In the genomic region with DNA sequence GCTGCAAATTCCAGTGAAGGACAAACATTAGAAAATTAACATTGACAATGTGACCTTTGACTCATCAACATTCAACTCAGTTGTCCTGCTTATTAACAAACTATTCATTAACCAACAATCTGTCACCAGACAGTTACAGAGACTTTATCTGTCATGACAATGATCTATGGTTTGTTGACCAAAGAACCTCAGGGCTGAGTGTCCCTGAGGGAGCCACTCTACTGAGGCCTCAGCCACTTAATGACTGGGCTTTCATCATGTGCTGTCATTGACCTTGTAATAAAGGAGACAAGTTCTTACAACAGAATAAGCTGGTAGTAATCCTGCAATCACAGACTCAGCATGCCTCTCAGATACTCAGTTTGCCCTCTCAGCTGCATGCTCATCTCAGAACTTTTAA, we compare ENCODE assay signal across 12 mouse cellular contexts.
DNase-seq lines count a peak whose midpoint lies in the region; ATAC-seq lines count a peak whose summit lies in the region.
"Had no signal": no experiment of that assay in that cellular context is flagged by ENCODE, and none has a peak within 500 bp of the region (broad histone marks: within the 10 kb centered on the region; RNA-seq: fewer than 3 reads in every experiment).

No protein-coding gene starts in this region.

- H3K36me3 ChIP-seq in intestine, embryonic 14.5 days (ENCODE audit: control insufficient read depth, insufficient read depth, low read length): no peaks in the 10 kb centered on the region
- H3K36me3 ChIP-seq in neural tube, embryonic 11.5 days (ENCODE audit: control insufficient read depth, insufficient read depth, low read length): no peaks in the 10 kb centered on the region
- H3K36me3 ChIP-seq: embryonic facial prominence, embryonic 13.5 days had no signal

- DNase-seq in heart, adult 11 months: peak; percentile 35
- DNase-seq in heart, adult 8-10 months (ENCODE audit: low spot score): no peak
- DNase-seq in embryo, embryonic 11.5 days (ENCODE audit: low read depth, low spot score): peak; percentile 19
- DNase-seq in intestine, embryonic 14.5 days (ENCODE audit: low spot score): no peak
- DNase-seq in neural tube, embryonic 11.5 days (ENCODE audit: low spot score): peak; percentile 51
- no peak for DNase-seq in left cerebral cortex, adult 9 months (ENCODE audit: low spot score in 2 of 2)
- DNase-seq: gastrocnemius, postnatal 10 days; lung, adult 2 months; right cerebral cortex, postnatal 4 days had no signal

- H3K4me3 ChIP-seq in intestine, embryonic 14.5 days (ENCODE audit: low read depth, low read length): no peak overlapping the region
- no peak overlapping the region for H3K4me3 ChIP-seq in neural tube, embryonic 11.5 days (ENCODE audit: low read depth, low read length)
- H3K4me3 ChIP-seq: embryonic facial prominence, embryonic 13.5 days had no signal

- no peak overlapping the region for H3K4me2 ChIP-seq in intestine, embryonic 14.5 days (ENCODE audit: low read length)
- H3K4me2 ChIP-seq in neural tube, embryonic 11.5 days (ENCODE audit: low read depth): no peak overlapping the region
- H3K4me2 ChIP-seq: embryonic facial prominence, embryonic 13.5 days had no signal

- no peaks in the 10 kb centered on the region for H3K9me3 ChIP-seq in intestine, embryonic 14.5 days (ENCODE audit: control insufficient read depth, low read length)
- no peaks in the 10 kb centered on the region for H3K9me3 ChIP-seq in neural tube, embryonic 11.5 days (ENCODE audit: control insufficient read depth, low read length)
- H3K9me3 ChIP-seq: embryonic facial prominence, embryonic 13.5 days had no signal

- no peak overlapping the region for H3K27ac ChIP-seq in intestine, embryonic 14.5 days (ENCODE audit: low read depth)
- no peak overlapping the region for H3K27ac ChIP-seq in neural tube, embryonic 11.5 days (ENCODE audit: low read depth, low read length)
- H3K27ac ChIP-seq: embryonic facial prominence, embryonic 13.5 days had no signal

- peak; percentile 53; the same call in 1 of the 2 replicates for ATAC-seq in intestine, embryonic 14.5 days (replicated peaks; ENCODE audit: low FRiP score, low TSS enrichment, low read depth)
- peak; percentile 81 for ATAC-seq in neural tube, embryonic 11.5 days (ENCODE audit: insufficient read depth, low FRiP score, low TSS enrichment)
- ATAC-seq in CD4-positive, CD25-positive, alpha-beta regulatory T cell, adult 4 months: no peak
- no peak for ATAC-seq in monocyte, adult 5-6 weeks (replicated peaks; ENCODE audit: insufficient number of reproducible peaks, low FRiP score, low TSS enrichment, poor library complexity, severe bottlenecking)

- H3K9ac ChIP-seq in intestine, embryonic 14.5 days (ENCODE audit: low read length): no peak overlapping the region
- no peak overlapping the region for H3K9ac ChIP-seq in neural tube, embryonic 11.5 days (ENCODE audit: low read length)
- H3K9ac ChIP-seq: embryonic facial prominence, embryonic 13.5 days had no signal

- H3K27me3 ChIP-seq in intestine, embryonic 14.5 days (replicated peaks; ENCODE audit: control insufficient read depth, insufficient read depth, low read length): no peaks in the 10 kb centered on the region
- no peaks in the 10 kb centered on the region for H3K27me3 ChIP-seq in neural tube, embryonic 11.5 days (ENCODE audit: control insufficient read depth, insufficient read depth, low read length)
- H3K27me3 ChIP-seq: embryonic facial prominence, embryonic 13.5 days had no signal

- no peaks in the 10 kb centered on the region for H3K4me1 ChIP-seq in intestine, embryonic 14.5 days (replicated peaks; ENCODE audit: control insufficient read depth, insufficient read depth, low read length)
- no peaks in the 10 kb centered on the region for H3K4me1 ChIP-seq in neural tube, embryonic 11.5 days (ENCODE audit: control insufficient read depth, insufficient read depth, low read length)
- H3K4me1 ChIP-seq: embryonic facial prominence, embryonic 13.5 days had no signal

Comparison
In these comparisons a context has a peak if more than half of its experiments do, and no peak if none do; other contexts are left out.
1. DNase-seq: peak in heart, adult 11 months (single experiment), embryo, embryonic 11.5 days (single experiment) and neural tube, embryonic 11.5 days (single experiment); none in heart, adult 8-10 months (single experiment), intestine, embryonic 14.5 days (single experiment) and left cerebral cortex, adult 9 months (0 of 2).
2. ATAC-seq: peak in intestine, embryonic 14.5 days (single experiment) and neural tube, embryonic 11.5 days (single experiment); none in CD4-positive, CD25-positive, alpha-beta regulatory T cell, adult 4 months (single experiment) and monocyte, adult 5-6 weeks (single experiment).